Mouse (Mus musculus) E14TG2a.4 (cell line): ENCODE measurements around the gene Cxcr5.

ENCODE experiments used
- CTCF ChIP-seq: conservative IDR thresholded peaks from 2 replicates; pipeline ENCODE4 v1.5.1; 2014; ENCODE audit warnings: low read length
- POU5F1 ChIP-seq: IDR thresholded peaks from 2 replicates; pipeline ENCODE4 v1.6.1; 2014; ENCODE audit warnings: low read length, borderline replicate concordance

DNA sequence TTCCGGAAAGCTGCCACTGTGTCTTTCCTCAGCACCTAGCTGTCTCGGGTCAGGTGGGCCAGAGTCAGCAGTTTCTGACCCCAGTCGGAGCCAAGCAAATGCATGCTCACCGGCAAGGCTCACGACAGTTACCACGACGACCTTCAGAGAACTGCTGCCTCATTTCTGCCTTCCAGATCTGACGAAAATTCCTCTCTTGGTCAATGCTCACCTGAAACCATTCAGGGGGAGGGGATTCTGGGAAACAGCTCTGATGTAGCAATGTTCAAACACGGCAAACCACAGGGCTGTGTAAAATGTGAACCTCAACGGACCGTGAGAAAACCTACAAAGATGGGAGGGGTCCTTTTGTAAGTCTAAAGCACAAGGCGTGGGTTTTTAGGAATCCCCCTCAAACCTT is 1.3 kb upstream of the Cxcr5 start:
- TF ChIP-seq CTCF (no peak), POU5F1 (no peak)
